Mouse (Mus musculus) embryo, embryonic 10 days (tissue): ENCODE measurements at regions not wholly inside any gene's neighbourhood (a gene's known extent, or its start where the extent isn't known, plus 50 kb on each side); places are given as distances from the start of the nearest gene placed in this dataset.

Experiments used
- DNase-seq: peaks from one replicate; pipeline ENCODE4 v3.0.0-alpha.2; 2015; ENCODE audit warnings: low spot score

DNA sequence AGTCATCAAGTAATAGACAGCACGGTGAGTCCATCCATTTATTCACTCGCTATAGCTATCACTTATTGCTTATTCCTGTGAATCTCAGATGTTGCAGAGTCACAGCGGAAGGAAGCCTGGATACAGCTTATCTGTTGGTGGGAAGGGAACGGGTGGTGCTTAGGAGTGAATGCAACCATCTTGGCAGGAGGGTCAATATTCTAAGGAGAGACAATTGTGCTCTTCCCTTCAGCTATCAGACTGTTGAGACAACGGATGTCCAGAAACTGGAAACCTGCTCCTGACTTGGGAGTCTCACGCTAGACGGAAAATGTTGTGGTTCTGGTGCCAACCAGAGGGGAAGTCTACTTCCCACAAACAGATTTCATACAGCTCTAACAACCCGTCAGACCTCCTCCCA is 103.7 kb upstream of the Kit start:
- DNase-seq = no peak

DNA sequence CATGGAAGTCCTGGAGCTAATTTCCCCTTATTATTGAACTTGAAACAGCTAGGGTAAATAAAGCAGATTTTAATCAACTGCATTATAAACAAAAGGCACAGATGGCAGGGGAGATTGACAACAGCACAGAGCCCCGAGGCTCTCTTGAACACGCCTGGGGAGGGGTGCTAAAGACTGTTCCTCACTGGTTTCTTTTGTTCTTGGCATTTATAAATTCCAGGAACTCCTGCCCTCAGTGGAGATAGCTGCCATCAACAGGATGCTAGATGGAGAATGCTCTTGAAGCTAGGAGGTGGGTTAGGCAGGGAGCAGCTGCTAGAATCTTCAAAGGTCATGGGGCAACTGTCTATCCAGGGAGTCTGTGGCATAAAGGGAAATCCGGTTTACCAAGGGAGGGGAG is 102.2 kb upstream of the Kit start:
- no peak for DNase-seq

DNA sequence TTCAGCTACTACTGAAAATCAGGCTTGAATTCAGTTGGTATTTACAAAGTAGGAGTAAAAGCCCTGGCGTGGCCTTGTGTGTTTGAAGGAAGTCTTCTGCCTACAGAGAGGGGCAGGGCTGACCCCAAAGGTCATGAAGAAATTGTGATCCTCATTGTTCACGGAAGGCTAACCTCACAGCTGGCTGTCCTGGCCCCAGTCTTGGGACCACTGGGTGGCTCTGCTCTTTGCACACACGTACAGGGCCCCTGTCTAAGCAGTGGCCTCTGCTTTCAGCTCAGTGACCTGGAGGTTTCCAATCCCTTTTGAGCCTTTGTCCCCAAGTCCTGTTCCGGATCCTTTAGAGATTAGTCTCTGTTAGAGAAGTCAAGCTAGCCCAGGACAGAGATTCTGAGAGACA is 99.3 kb upstream of the Kit start:
- DNase-seq = peak; percentile 86

DNA sequence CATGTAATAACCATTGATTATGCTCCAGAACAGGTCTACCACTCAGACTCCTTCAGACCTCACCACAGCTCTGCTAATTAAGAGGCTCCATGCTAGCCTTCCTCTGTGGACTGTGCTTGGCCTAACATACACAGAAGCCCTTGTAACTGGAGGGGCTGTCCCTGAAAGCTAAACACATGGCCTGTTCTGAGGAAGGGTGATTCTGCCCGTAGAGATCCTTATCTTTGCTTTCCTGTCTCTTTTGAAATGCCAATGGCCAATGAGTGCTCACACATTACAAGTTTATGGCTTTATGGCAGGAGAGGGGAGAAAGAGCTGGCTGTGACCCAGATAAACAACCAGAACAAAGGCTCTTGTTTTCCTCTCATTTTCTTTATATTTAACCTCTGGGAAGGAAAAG is 96.2 kb upstream of the Kit start:
- no peak for DNase-seq

DNA sequence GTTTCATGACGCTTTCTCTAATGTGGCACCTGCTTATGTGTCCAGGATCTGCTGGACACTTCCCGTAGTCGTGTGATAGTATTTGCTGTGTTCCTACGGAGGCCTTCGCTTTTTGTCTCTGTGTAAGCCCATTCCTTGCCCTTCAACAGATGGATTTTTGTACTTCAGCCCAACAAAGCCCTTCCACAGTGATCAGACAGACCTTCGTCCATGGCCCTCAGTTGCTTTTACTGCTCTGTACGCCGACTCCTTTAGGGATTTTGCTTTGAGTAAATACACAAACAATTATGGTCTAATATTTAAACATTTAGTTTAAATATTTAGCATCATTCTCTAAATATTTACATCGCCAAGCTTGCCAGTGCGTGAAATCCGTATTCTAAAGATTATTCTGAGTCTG is 95.6 kb upstream of the Kit start:
- no peak for DNase-seq

DNA sequence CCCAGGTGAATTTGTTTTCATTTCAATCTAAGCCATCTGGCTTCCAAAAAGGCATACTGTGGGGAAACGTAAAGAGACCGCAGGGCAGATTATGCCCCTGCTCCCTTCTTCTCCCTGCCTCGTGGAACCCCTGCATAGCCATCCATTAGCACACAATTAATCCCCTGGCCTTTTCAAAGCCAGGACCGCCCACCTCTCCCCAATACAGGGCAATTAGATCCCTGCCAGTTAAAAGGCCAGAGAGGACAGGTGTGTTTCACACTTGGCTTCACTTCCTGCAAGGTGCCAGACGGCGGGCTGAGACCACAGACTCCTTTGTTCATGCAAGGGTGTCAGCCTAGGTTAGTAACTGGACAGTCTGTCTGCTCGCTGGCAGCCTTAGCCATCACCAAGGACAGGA is 93.1 kb upstream of the Kit start:
- DNase-seq = peak; percentile 17

DNA sequence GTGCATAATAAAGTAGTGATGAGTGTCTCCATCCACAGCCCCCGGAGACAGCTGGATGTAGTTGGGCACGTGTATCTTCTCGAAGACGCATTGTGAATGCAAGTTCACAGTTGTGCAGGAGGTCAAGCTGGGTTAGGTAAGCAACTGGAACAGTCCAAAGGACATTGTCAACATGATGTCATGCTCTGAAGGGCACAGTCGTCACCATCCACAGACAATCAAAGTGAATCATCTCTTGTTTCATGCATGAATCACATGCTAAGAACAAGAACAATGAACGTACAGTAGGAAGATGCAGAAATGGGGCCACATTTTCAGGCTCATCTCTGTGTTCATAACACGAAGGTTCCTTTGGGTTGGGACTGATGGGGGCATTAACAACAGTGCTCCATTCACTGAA is 90.4 kb upstream of the Kit start:
- no peak for DNase-seq

DNA sequence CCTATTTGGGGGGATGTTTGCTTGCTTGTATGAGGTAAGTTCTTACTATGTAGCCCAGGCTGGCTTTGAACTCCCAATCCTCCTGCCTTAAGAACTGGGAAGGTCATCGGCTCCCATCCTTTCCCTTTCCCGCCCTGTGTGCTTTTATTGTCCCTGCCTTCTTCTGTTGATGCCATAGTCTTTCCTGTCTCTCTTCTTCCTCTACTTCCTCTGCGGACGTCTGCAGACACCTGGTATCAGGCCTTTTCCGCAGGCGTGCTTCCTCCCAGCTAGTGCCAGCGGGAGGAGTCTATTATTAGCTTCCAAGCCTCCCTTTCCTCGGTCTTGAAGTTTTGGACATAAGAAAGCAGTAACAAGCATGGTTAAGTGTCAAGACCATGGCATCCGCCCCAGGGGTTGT is 83.9 kb upstream of the Kit start:
- DNase-seq = no peak

DNA sequence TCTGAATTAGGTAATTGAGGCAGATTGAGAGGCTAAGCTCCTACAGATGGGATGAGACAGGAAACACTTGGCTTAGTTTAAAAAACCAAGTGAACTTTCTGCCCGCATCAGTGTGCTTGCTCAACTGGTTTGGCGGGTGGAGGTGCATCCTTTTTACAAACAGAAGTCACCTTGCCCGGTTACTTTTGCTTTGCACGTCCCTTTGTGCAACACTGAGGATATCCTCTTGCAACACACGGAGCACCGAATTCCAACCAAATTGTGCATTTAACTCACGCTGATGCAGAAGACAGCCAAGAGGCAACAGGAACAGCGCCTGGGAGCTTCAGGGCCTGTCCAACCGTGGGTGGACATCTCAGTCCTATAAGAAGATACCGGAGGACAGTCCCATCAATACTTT is 80.6 kb upstream of the Kit start:
- DNase-seq = no peak

DNA sequence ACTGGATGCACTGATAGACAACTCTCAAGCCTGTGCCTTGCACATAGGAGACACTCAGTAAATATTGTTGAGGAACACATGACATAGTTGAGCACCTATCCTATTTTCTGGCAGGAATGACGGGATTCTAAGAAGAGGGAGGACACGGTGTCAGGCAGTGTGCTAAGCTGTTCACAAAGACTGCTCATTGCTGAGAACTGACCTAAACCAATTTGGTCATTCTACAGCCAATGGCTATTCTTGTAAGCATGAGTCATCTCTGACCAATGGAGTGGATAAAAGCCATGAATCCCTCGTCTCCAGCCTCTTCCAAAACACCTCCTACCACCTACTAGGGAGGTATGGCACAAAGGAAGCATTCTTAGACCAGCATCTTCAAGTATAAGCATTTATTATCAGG is 75.7 kb upstream of the Kit start:
- no peak for DNase-seq

DNA sequence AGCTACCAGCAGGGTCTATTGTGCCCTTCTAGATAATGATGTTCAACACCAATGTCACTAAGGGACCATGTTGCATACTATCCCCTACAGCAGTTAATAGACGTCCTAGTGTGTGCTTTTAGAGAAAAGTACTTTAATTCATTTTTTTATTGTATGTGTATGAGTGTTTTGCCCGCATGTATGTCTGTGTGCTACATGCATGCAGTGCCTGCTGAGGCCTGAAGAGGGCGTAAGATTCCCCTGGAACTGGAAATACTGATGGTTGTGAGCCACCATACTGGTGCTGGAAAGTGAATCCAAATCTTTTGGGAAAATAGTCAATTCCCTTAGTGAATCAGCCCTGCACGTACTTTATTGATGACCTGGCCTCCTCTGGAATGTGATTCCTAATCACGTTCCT is 75.0 kb upstream of the Kit start:
- no peak for DNase-seq

DNA sequence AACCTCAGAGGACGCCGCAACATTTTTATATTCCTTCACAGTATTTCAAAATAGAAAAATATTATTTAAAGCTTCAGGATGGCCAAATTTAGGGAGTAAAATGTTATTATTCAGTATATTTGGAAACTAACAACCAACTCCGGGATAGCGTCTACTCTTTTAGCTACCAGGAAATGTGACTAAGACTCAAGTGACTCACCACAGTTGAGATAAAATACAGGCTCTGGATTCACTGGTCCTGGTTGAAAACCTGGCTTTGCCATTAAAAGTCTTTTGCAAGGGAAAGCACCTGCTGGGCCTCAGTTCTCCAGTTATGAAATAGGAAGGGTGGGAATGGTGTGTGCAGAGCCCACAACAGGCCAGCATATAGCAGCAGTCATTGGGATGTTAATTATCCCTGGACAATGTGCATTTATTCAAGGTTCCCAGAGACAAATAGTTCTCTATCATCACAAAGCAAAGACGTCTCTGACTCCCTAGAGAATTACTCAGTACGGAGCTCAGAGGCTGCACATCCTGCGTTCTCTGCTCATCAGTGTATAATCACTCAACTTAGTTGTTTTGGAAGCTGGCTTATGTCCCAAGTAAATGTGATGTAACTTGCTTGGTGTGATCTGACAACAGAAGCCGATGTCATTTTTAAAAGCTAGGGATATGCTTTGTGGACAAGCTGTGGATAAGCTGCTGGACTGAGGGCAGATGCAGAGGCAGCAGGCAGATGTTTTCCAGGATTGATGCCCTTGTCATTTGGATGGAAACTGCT is 73.9 kb upstream of the Kit start:
- no peak for DNase-seq

DNA sequence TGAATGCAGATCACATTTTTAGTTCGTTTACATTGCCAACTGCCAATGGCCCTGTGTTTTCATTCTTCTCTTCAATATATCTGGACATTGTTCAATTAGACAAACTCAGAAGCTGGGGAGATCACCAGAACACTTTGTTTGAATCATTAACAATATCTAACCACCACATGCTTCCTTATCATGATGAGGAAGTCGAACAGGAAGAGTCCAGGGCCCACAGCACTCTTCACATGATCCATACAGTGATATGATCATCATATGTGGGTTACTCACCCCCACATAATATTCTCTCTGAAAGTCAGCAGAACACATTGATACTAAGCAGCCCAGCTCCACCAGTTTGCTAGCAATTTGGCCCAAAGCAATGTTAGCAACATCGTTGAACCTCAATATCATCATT is 71.0 kb upstream of the Kit start:
- DNase-seq = no peak

DNA sequence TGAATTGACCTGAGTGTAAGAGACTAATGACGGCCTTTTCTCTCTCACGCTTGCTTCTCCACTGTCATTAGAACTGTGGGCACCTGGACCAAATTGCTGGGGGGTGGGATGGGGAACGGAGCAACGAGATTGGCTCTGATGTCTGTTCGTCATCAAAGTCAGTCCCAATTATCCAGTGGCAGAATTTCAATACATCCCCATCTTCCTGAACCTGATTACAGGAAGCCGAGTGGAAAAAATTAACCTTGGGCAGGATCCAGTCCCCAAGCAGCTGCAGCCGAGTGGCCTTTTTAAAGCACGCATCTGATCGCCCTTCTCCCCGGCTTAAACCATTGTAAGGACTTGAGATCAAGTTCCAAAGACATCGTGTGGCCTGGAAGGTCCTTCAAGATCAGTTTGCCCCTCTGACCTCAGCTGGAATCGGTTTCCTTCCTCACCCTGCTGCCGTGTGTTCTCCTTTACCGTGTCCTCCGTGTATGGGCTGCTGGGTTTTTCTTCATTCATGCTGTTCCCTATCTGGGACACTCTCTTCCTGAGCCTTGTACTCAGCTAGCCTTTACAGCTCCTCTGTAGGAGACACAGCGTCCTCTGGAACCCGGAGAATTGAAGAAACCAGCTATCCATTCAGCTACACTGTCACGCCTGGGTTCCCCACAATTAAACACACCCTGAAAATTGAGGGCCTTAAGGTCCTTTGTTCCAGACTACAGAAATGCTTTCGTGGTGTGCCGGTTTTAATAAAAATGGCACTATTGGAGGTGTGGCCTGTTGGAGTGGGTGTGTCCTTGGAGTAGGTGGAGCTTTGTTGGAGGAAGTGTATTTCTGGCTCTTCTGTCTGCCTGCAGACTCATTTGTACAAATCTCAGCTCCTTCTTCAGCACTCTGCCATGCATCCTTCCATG is 61.9 kb upstream of the Kit start:
- DNase-seq = peak; percentile 9

DNA sequence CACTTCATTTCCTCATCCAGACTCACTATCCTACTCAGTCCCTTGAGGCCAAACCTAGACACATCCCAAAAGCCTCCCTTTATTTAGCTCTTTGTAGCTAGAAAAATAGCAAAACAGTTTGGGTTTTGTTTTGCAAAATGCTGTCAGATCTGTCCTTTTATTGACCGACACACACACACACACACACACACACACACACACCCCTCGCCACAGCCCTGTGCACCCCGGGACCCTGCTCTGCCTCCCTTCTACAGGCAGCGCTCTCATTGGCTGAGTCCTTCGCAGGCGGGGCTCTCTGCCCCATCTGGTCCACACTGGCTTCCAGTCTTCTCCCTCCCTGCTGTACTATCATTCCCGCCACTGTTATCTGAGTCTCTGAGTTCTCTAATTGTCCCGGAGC is 56.5 kb upstream of the Kit start:
- no peak for DNase-seq

DNA sequence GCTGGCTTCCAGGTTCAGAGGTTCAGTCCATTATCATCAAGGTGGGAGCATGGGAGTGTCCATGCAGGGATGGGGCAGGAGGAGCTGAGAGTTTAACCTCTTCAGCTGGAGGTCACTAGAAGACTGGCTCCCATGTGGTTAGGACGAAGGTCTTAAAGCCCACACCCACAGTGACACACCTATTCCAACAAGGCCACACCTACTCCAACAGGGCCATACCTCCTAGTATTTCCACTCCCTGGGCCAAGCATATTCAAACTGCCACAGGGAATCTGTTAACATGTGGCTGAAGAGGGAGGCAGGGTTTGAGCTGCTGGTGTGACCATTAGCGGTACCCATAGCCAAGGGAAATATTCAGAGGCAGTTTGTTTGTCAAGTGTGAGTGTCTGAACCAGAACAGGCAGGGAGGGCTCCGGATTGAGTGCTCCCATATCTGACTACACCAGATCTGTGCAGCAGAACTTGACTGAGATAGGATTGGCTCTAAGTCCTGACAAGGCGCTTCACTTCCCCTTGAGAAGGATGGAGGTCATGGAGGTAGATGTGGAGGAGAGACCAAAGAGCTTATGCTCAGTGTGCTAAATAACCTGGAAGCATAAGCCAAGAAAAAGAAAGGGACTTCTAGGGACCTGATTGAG is 51.6 kb upstream of the Kit start:
- DNase-seq = no peak
